Mouse (Mus musculus): Measurements from ENCODE around the gene Tbck.

- TF ChIP-seq CTCF (IDR thresholded peaks at IDR 0.05; ENCODE audit: borderline replicate concordance, control insufficient read depth, extremely low read depth, insufficient read depth, low read length, poor library complexity) (no peak), POLR2A (IDR thresholded peaks at IDR 0.05; ENCODE audit: control insufficient read depth, extremely low read depth, insufficient read depth, low read length, poor library complexity) (no peak)
These were observed 125.0 kb downstream of the Tbck start for GRCm38 (mm10) chr3:132808951-132809350.

Data from thymus, adult 2 months (tissue).